Mouse (Mus musculus) cortical plate, adult 2 months (tissue): Measurements from ENCODE around the gene Them4. TPM values are rescaled to one million over a fixed set of nuclear protein-coding genes. Genes with fewer than 3 reads are reported as not detected.
A peak's percentile ranks its signal among the peaks of the same experiment; 100 is the strongest.
"Not testable (repeated sequence)": the region's sequence is repeated elsewhere in the genome, so short reads cannot be mapped to it uniquely, and the experiment has no call there.

Experiments used
- H3K27ac ChIP-seq: fragments of 200-500 bp; 2 replicates; pipeline ENCODE4 v1.5.1; 2012; ENCODE audit warnings: low read length, control low read depth, inconsistent platforms; ENCODE audit not compliant: insufficient read depth
- H3K4me1 ChIP-seq: fragments of 200-500 bp; 2 replicates; pipeline ENCODE4 v1.6.1; 2011; ENCODE audit warnings: low read length; ENCODE audit not compliant: control insufficient read depth, insufficient read depth
- H3K4me3 ChIP-seq: fragments of 200-500 bp; 2 replicates; pipeline ENCODE4 v1.5.1; 2011; ENCODE audit warnings: mild to moderate bottlenecking, low read length, control low read depth; ENCODE audit not compliant: insufficient read depth
- CTCF ChIP-seq: fragments of 200-500 bp; IDR thresholded peaks from 2 replicates; pipeline ENCODE4 v1.5.1; 2011; ENCODE audit warnings: mild to moderate bottlenecking, control low read depth, low read length; ENCODE audit not compliant: insufficient read depth; ENCODE audit errors: extremely low read depth
- POLR2A ChIP-seq: fragments of 200-500 bp; IDR thresholded peaks from 2 replicates; pipeline ENCODE4 v1.6.1; 2011; ENCODE audit warnings: mild to moderate bottlenecking, low read length, control low read depth; ENCODE audit not compliant: insufficient read depth; ENCODE audit errors: extremely low read depth
- polyA plus RNA-seq: library from polyadenylated mRNA; depleted of rRNA; stranded (reverse); fragments of >200 nt; gene quantifications from 2 replicates; pipeline ENCODE4 v1.2.3, GENCODE M21; 2012; rRNA removed

Gene Them4
- 19.3 and 22.3 TPM in 2 replicates for polyA plus RNA-seq

- Histone ChIP-seq H3K4me1 (no peaks in the 10 kb centered on the region; the same call in 1 of the 2 replicates), H3K4me3 (peak within 1 kb of the TSS; percentile 70), H3K27ac (peak within 1 kb of the TSS; percentile 49; the same call in 1 of the 2 replicates)
- no peak for TF ChIP-seq CTCF
- peak; percentile 79 for TF ChIP-seq POLR2A
These were observed at the start of gene Them4 for GRCm38 (mm10) chr3:94309633-94310363. Them4 (plus strand) TSS chr3:94310089.

- Histone ChIP-seq H3K27ac (no peak overlapping the region), H3K4me1 (no peaks in the 10 kb centered on the region), H3K4me3 (no peak overlapping the region)
- TF ChIP-seq CTCF: peak; percentile 49; the same call in 1 of the 2 replicates
- TF ChIP-seq POLR2A: no peak
These were observed 49.3 kb upstream of the Them4 start for GRCm38 (mm10) chr3:94260598-94260997.

DNA sequence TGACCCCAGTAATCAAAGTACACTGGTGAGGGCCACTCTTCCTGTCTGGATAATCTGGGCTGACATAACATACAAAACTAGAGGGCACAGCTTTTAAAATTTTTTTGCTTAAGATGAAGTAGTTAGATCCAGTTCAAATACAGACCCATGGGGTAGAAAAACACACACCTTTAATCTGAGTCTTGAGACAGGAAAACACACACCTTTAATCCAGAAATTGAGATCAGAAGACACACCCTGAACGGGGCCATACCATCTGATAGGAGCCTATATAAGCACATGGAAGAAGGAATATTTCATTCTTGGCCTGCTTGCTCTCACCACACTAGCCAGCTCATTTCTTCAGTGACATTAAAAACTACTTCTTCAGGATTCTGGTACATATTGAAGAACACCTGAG, 46.2 kb upstream of the Them4 start, which contains the start of gene Gm4778:
TSS of gene Gm4778 (plus strand) at position 301 of the 400 bp plus-strand sequence.
- not testable (repeated sequence) for H3K4me1 ChIP-seq, H3K27ac ChIP-seq, H3K4me3 ChIP-seq

DNA sequence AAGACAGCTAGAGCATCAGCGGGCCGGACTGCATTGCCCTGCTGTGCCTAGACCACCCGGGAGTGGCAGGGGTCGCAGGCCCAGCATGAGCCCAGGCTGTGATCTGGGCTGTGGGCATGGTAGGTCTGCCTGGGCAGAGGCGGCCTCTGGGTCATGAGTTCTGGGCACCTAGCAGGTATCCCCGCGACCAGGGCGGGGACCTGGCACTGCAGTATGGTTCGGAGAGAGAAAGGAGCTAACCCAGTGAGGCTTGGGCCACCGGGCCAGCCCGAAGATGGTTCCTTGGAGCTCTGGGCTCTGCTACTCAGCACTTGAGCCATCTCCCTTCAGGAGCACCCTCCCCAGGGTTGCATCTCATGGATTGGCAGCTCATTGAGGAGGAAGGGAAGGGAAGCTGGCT, 33.9 kb upstream of the Them4 start:
- Histone ChIP-seq H3K4me1 (no peaks in the 10 kb centered on the region), H3K4me3 (no peak overlapping the region), H3K27ac (no peak overlapping the region)
- no peak for TF ChIP-seq POLR2A
- TF ChIP-seq CTCF: no peak

- H3K4me1 ChIP-seq: no peaks in the 10 kb centered on the region
- no peak overlapping the region for H3K4me3 ChIP-seq
- no peak overlapping the region for H3K27ac ChIP-seq
- no peak for TF ChIP-seq CTCF
- TF ChIP-seq POLR2A: no peak
These were observed 4.4 kb upstream of the Them4 start for GRCm38 (mm10) chr3:94305457-94305856.

- Histone ChIP-seq H3K27ac (no peak overlapping the region), H3K4me3 (no peak overlapping the region), H3K4me1 (no peaks in the 10 kb centered on the region; the same call in 1 of the 2 replicates)
- no peak for TF ChIP-seq CTCF
- TF ChIP-seq POLR2A: no peak
These were observed 2.9 kb upstream of the Them4 start for GRCm38 (mm10) chr3:94306975-94307374.

DNA sequence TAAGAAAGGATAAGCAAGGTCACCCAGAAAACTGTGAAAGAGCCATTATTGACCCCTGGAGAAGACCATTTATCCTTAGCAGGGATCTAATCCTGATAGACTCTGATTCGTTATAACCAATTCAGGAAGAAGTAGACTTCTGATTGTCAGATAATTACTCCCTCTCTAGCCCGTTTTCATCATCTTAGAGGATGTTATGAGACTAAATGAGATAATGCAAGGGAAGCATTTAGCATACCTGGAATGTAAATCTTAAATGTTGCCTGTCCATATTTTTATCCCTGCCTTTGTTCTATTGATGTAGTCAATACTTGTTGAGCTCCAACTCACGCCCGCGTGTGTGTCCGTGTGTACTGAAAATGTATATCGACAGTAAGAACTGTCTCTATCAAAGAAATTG, 602 bp downstream of the Them4 start:
- Histone ChIP-seq H3K4me3 (peak overlapping the region; percentile 70), H3K4me1 (no peaks in the 10 kb centered on the region; the same call in 1 of the 2 replicates), H3K27ac (peak overlapping the region; percentile 49; the same call in 1 of the 2 replicates)
- TF ChIP-seq POLR2A (no peak), CTCF (no peak)

DNA sequence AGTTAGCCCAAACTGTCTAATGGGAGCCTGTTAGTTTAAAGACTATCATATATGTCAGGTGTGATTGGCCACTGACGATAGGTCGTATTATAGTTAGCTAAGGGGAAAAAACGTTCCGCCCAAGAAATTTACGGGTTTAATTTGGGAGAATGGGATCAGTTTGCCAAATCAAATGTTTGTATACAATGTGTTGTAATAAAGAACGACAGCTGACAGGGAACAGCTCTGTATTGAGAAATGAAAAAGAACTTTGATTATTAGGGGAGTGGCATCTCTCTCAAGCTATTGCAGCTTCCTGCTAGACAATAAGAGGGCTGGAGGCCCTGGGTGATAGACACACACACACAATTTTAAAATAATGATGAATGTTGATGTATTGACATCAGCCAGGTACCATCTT, 1.0 kb downstream of the Them4 start:
- Histone ChIP-seq H3K27ac (no peak overlapping the region), H3K4me3 (peak overlapping the region; percentile 70; the same call in 1 of the 2 replicates), H3K4me1 (no peaks in the 10 kb centered on the region; the same call in 1 of the 2 replicates)
- TF ChIP-seq POLR2A (no peak), CTCF (no peak)

GRCm38 (mm10) chr3:94311376-94311775, 1.5 kb downstream of the Them4 start:
- Histone ChIP-seq H3K27ac (no peak overlapping the region), H3K4me3 (peak overlapping the region; percentile 70; the same call in 1 of the 2 replicates), H3K4me1 (no peaks in the 10 kb centered on the region; the same call in 1 of the 2 replicates)
- no peak for TF ChIP-seq POLR2A
- TF ChIP-seq CTCF: no peak

DNA sequence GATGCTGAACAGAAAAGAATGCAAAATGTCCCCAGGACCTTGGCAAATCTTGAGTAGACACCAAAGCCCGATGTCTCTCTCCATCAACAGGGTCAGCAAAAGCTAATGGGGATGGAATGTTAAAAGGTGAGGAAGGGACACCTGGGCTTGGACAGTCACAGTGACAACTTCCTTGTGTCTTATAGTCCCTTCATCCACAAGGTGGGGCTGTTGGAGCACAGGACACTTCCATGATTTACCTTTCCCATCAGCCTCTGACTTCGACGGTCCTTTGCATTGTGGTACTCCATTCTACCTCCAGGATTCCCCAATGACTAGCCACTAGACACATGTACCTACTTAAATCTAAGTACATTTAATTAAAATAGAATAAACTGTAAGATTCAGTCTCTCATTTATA, 18.8 kb downstream of the Them4 start:
- H3K4me3 ChIP-seq: no peak overlapping the region
- TF ChIP-seq POLR2A: no peak
- TF ChIP-seq CTCF: peak; percentile 34; the same call in 1 of the 2 replicates
- H3K27ac ChIP-seq: no peak overlapping the region
- H3K4me1 ChIP-seq: no peaks in the 10 kb centered on the region

DNA sequence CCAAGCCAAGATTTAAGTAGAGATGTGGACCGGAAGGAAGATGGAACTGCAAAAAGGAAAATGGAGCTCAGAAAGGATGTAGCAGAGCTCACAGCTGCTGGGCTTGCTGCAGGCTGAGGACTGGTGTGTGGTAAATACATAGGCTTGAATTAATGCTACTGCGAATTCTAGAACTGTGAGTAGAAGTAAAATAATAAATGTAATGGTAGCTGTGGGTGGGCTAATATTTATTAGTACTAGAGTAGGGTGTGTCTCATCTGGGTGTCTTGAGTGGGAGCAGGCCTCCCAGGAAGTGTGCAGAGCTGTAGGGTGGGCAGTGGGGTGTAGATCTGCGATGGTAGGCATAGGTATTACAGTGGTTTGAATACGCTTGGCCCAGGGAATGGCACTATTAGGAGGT, 24.6 kb downstream of the Them4 start:
- TF ChIP-seq CTCF: no peak
- TF ChIP-seq POLR2A: no peak
- H3K27ac ChIP-seq: no peak overlapping the region
- no peaks in the 10 kb centered on the region for H3K4me1 ChIP-seq
- no peak overlapping the region for H3K4me3 ChIP-seq
